19 mouse cellular contexts compared by ENCODE assay signal in genomic region chr1:93737711-93738110, GRCm38 (mm10). TPM values are rescaled to one million over a fixed set of nuclear protein-coding genes. Genes with fewer than 3 reads are reported as not detected.
"Had no signal": no experiment of that assay in that cellular context is flagged by ENCODE, and none has a peak within 500 bp of the region (broad histone marks: within the 10 kb centered on the region; RNA-seq: fewer than 3 reads in every experiment).

No protein-coding gene starts in this region.

- H3K4me3 ChIP-seq: lung, embryonic 15.5 days; megakaryocyte, embryonic 14.5 days; midbrain, embryonic 12.5 days; neural tube, embryonic 12.5 days had no signal

- H3K27me3 ChIP-seq: lung, embryonic 15.5 days; megakaryocyte, embryonic 14.5 days; midbrain, embryonic 12.5 days; neural tube, embryonic 12.5 days had no signal

- H3K9ac ChIP-seq: liver, postnatal 0 days; lung, embryonic 15.5 days; midbrain, embryonic 12.5 days; neural tube, embryonic 12.5 days had no signal

- H3K27ac ChIP-seq: lung, embryonic 15.5 days; macrophage; midbrain, embryonic 12.5 days; neural tube, embryonic 12.5 days had no signal

- H3K4me2 ChIP-seq: lung, embryonic 15.5 days; midbrain, embryonic 12.5 days; neural tube, embryonic 12.5 days had no signal

- ATAC-seq: liver, postnatal 0 days; lung, postnatal 0 days had no signal

- DNase-seq: liver, postnatal 0 days; lung, adult 2 months; lung, postnatal 14 days; lung, postnatal 36 days; midbrain, embryonic 14.5 days; right cerebral cortex, postnatal 25 days; right cerebral cortex, postnatal 4 days; spleen, adult 18-20 months; thymus, adult 18-20 months; thymus, postnatal 14 days; thymus, postnatal 36 days had no signal

- H3K9me3 ChIP-seq: lung, embryonic 15.5 days; megakaryocyte, embryonic 14.5 days; midbrain, embryonic 12.5 days; neural tube, embryonic 12.5 days had no signal

- H3K36me3 ChIP-seq: midbrain, embryonic 12.5 days; neural tube, embryonic 12.5 days had no signal

- H3K4me1 ChIP-seq: midbrain, embryonic 12.5 days; neural tube, embryonic 12.5 days had no signal

RNA-seq across cellular contexts. Expression of gene Bok, which starts 52.3 kb away (rescaled TPM):
- total RNA-seq: monocyte, adult 5-6 weeks; neutrophil, adult 5-6 weeks had no signal
- polyA plus RNA-seq: macrophage had no signal
